Mouse (Mus musculus) embryonic facial prominence, embryonic 14.5 days (tissue): ENCODE measurements at regions not wholly inside any gene's neighbourhood (a gene's known extent, or its start where the extent isn't known, plus 50 kb on each side); places are given as distances from the start of the nearest gene placed in this dataset.
A peak's percentile ranks its signal among the peaks of the same experiment; 100 is the strongest.

Experiments used
- ATAC-seq: fragments of 200-750 bp; cut with Nextera tagmentation; 2 replicates; pipeline ENCODE4 v1.8.0; 2017; ENCODE audit warnings: low read depth, moderate number of reproducible peaks, moderate TSS enrichment
- DNase-seq: peaks from one replicate; pipeline ENCODE4 v3.0.0-alpha.2; 2015; ENCODE audit warnings: low spot score
- H3K27ac ChIP-seq: fragments of 300-500 bp; sonication (generic); replicated peaks from 2 replicates; pipeline ENCODE4 v1.5.1; 2014; ENCODE audit warnings: low read depth, mild to moderate bottlenecking, low read length, moderate library complexity
- H3K27me3 ChIP-seq: fragments of 300-500 bp; sonication (generic); replicated peaks from 2 replicates; pipeline ENCODE4 v1.6.1; 2014; ENCODE audit warnings: low read length; ENCODE audit not compliant: control insufficient read depth, insufficient read depth
- H3K36me3 ChIP-seq: fragments of 300-500 bp; sonication (generic); 2 replicates; pipeline ENCODE4 v1.6.1; 2014; ENCODE audit warnings: low read length, mixed read lengths; ENCODE audit not compliant: control insufficient read depth, insufficient read depth
- H3K4me1 ChIP-seq: fragments of 300-500 bp; sonication (generic); 2 replicates; pipeline ENCODE4 v1.6.1; 2014; ENCODE audit warnings: antibody characterized with exemption, low read length; ENCODE audit not compliant: control insufficient read depth, insufficient read depth
- H3K4me2 ChIP-seq: fragments of 300-500 bp; sonication (generic); 2 replicates; pipeline ENCODE4 v1.6.1; 2014; ENCODE audit warnings: low read depth, mild to moderate bottlenecking, low read length, moderate library complexity, mixed read lengths
- H3K4me3 ChIP-seq: fragments of 300-500 bp; sonication (generic); 2 replicates; pipeline ENCODE4 v1.5.1; 2014; ENCODE audit warnings: low read depth, mild to moderate bottlenecking, low read length
- H3K9ac ChIP-seq: fragments of 300-500 bp; sonication (generic); 2 replicates; pipeline ENCODE4 v1.6.1; 2014; ENCODE audit warnings: low read depth, mild to moderate bottlenecking, low read length, moderate library complexity, mixed read lengths
- H3K9me3 ChIP-seq: fragments of 300-500 bp; sonication (generic); 2 replicates; pipeline ENCODE4 v1.6.1; 2016; ENCODE audit warnings: low read length; ENCODE audit not compliant: control insufficient read depth
- WGBS: fragments of 180-500 bp; shearing (Covaris S2); extraction: QIAGEN DNeasy Blood & Tissue Kit; methylation state at CpG from one replicate; pipeline ENCODE4 v1.1.7; 2014; 5-methylcytosine and 5-hydroxymethylcytosine counted together

- ATAC-seq (no peak), DNase-seq (no peak)
- 80% methylated on average over 3 of the region's 3 CpGs for WGBS
- H3K4me3 ChIP-seq: no peak overlapping the region
- no peaks in the 10 kb centered on the region for H3K36me3 ChIP-seq
- H3K9ac ChIP-seq: no peak overlapping the region
- no peaks in the 10 kb centered on the region for H3K9me3 ChIP-seq
- H3K27me3 ChIP-seq: no peaks in the 10 kb centered on the region
- H3K4me2 ChIP-seq: no peak overlapping the region
- no peak overlapping the region for H3K27ac ChIP-seq
- no peaks in the 10 kb centered on the region for H3K4me1 ChIP-seq
These were observed 70.0 kb downstream of the 1190002N15Rik start for GRCm38 (mm10) chr9:94467846-94468245.

- no peaks in the 10 kb centered on the region for H3K9me3 ChIP-seq
- no peaks in the 10 kb centered on the region for H3K27me3 ChIP-seq
- no peaks in the 10 kb centered on the region for H3K36me3 ChIP-seq
- H3K4me1 ChIP-seq: no peaks in the 10 kb centered on the region
- H3K9ac ChIP-seq: no peak overlapping the region
- 74% methylated on average over 6 of the region's 6 CpGs for WGBS
- H3K27ac ChIP-seq: no peak overlapping the region
- DNase-seq: no peak
- H3K4me3 ChIP-seq: no peak overlapping the region
- H3K4me2 ChIP-seq: no peak overlapping the region
- ATAC-seq: no peak
These were observed 81.8 kb downstream of the 1190002N15Rik start for GRCm38 (mm10) chr9:94456085-94456531.

GRCm38 (mm10) chr9:94455466-94455865 lies 82.4 kb downstream of the 1190002N15Rik start:
- ATAC-seq: no peak
- 74% methylated on average over 7 of the region's 7 CpGs for WGBS
- H3K4me3 ChIP-seq: no peak overlapping the region
- no peak overlapping the region for H3K4me2 ChIP-seq
- H3K9ac ChIP-seq: no peak overlapping the region
- DNase-seq: no peak
- H3K27ac ChIP-seq: no peak overlapping the region
- H3K36me3 ChIP-seq: no peaks in the 10 kb centered on the region
- no peaks in the 10 kb centered on the region for H3K9me3 ChIP-seq
- no peaks in the 10 kb centered on the region for H3K4me1 ChIP-seq
- H3K27me3 ChIP-seq: no peaks in the 10 kb centered on the region

GRCm38 (mm10) chr9:94449911-94450310 lies 88.0 kb downstream of the 1190002N15Rik start:
- ATAC-seq: no peak
- no peak overlapping the region for H3K9ac ChIP-seq
- no peaks in the 10 kb centered on the region for H3K36me3 ChIP-seq
- H3K27me3 ChIP-seq: no peaks in the 10 kb centered on the region
- no peaks in the 10 kb centered on the region for H3K9me3 ChIP-seq
- no peak overlapping the region for H3K4me3 ChIP-seq
- no peak for DNase-seq
- no peaks in the 10 kb centered on the region for H3K4me1 ChIP-seq
- 83% methylated on average over 8 of the region's 8 CpGs for WGBS
- no peak overlapping the region for H3K27ac ChIP-seq
- H3K4me2 ChIP-seq: no peak overlapping the region

- no peak for DNase-seq
- Histone ChIP-seq H3K36me3 (no peaks in the 10 kb centered on the region), H3K9ac (no peak overlapping the region), H3K9me3 (no peaks in the 10 kb centered on the region), H3K4me3 (no peak overlapping the region), H3K4me2 (no peak overlapping the region), H3K27ac (no peak overlapping the region), H3K27me3 (no peaks in the 10 kb centered on the region), H3K4me1 (no peaks in the 10 kb centered on the region)
- no peak for ATAC-seq
- WGBS: 48% methylated on average over 8 of the region's 8 CpGs
These were observed 91.6 kb downstream of the 1190002N15Rik start for GRCm38 (mm10) chr9:94446182-94446763.

- Histone ChIP-seq H3K27ac (no peak overlapping the region), H3K4me2 (no peak overlapping the region), H3K4me3 (no peak overlapping the region), H3K27me3 (no peaks in the 10 kb centered on the region), H3K9ac (no peak overlapping the region), H3K9me3 (no peaks in the 10 kb centered on the region), H3K36me3 (no peaks in the 10 kb centered on the region), H3K4me1 (peaks cover 5% of the 10 kb centered on the region; the same call in 1 of the 2 replicates)
- ATAC-seq (no peak), DNase-seq (no peak)
- WGBS: 67% methylated on average over 5 of the region's 5 CpGs
These were observed 93.6 kb downstream of the 1190002N15Rik start for GRCm38 (mm10) chr9:94444140-94444789.

GRCm38 (mm10) chr9:94441393-94441792 lies 96.5 kb downstream of the 1190002N15Rik start:
- WGBS: 64% methylated on average over 4 of the region's 4 CpGs
- no peak overlapping the region for H3K4me2 ChIP-seq
- H3K4me3 ChIP-seq: no peak overlapping the region
- H3K36me3 ChIP-seq: no peaks in the 10 kb centered on the region
- H3K4me1 ChIP-seq: peaks cover 5% of the 10 kb centered on the region; the same call in 1 of the 2 replicates
- H3K9me3 ChIP-seq: no peaks in the 10 kb centered on the region
- H3K9ac ChIP-seq: no peak overlapping the region
- DNase-seq: peak; percentile 31
- no peaks in the 10 kb centered on the region for H3K27me3 ChIP-seq
- no peak for ATAC-seq
- no peak overlapping the region for H3K27ac ChIP-seq

GRCm38 (mm10) chr9:94433468-94433867 lies 104.4 kb downstream of the 1190002N15Rik start:
- ATAC-seq (no peak), DNase-seq (no peak)
- Histone ChIP-seq H3K4me1 (no peaks in the 10 kb centered on the region), H3K27ac (no peak overlapping the region), H3K4me3 (no peak overlapping the region), H3K9ac (no peak overlapping the region), H3K9me3 (no peaks in the 10 kb centered on the region), H3K27me3 (no peaks in the 10 kb centered on the region), H3K4me2 (no peak overlapping the region), H3K36me3 (no peaks in the 10 kb centered on the region)

- H3K27ac ChIP-seq: no peak overlapping the region
- no peaks in the 10 kb centered on the region for H3K9me3 ChIP-seq
- WGBS: 88% methylated on average over 3 of the region's 3 CpGs
- H3K4me3 ChIP-seq: no peak overlapping the region
- no peak for ATAC-seq
- H3K9ac ChIP-seq: no peak overlapping the region
- no peaks in the 10 kb centered on the region for H3K4me1 ChIP-seq
- DNase-seq: no peak
- no peaks in the 10 kb centered on the region for H3K27me3 ChIP-seq
- no peak overlapping the region for H3K4me2 ChIP-seq
- no peaks in the 10 kb centered on the region for H3K36me3 ChIP-seq
These were observed 105.6 kb downstream of the 1190002N15Rik start for GRCm38 (mm10) chr9:94432144-94432747.
